Mouse (Mus musculus): ENCODE data around the gene Ttyh3. TPM values are rescaled to one million over a fixed set of nuclear protein-coding genes. Genes with fewer than 3 reads are reported as not detected.
"Not testable (repeated sequence)": the region's sequence is repeated elsewhere in the genome, so short reads cannot be mapped to it uniquely, and the experiment has no call there.

Gene Ttyh3
- total RNA-seq (2021): 100 to 1,000 TPM; 371 to 388 TPM
- long read RNA-seq, full-length matches to known transcripts: 61 of 149 reads
- long read RNA-seq, partial matches to known transcripts: 37 of 149 reads
- long read RNA-seq, other reads (novel, unspliced or antisense): 51 of 149 reads

- DNase-seq (ENCODE audit: low spot score in 2 of 2): no peak
Observed at GRCm38 (mm10) chr5:140648519-140649100, at the start of gene Ttyh3. Gene Ttyh3, minus strand, starts transcription at chr5:140649031.

GRCm38 (mm10) chr5:140695987-140696386 lies 47.2 kb upstream of the Ttyh3 start:
- no peak for DNase-seq (ENCODE audit: low spot score in 2 of 2)

GRCm38 (mm10) chr5:140688434-140688833 lies 39.6 kb upstream of the Ttyh3 start:
- DNase-seq (ENCODE audit: low spot score in 2 of 2): no peak

DNA sequence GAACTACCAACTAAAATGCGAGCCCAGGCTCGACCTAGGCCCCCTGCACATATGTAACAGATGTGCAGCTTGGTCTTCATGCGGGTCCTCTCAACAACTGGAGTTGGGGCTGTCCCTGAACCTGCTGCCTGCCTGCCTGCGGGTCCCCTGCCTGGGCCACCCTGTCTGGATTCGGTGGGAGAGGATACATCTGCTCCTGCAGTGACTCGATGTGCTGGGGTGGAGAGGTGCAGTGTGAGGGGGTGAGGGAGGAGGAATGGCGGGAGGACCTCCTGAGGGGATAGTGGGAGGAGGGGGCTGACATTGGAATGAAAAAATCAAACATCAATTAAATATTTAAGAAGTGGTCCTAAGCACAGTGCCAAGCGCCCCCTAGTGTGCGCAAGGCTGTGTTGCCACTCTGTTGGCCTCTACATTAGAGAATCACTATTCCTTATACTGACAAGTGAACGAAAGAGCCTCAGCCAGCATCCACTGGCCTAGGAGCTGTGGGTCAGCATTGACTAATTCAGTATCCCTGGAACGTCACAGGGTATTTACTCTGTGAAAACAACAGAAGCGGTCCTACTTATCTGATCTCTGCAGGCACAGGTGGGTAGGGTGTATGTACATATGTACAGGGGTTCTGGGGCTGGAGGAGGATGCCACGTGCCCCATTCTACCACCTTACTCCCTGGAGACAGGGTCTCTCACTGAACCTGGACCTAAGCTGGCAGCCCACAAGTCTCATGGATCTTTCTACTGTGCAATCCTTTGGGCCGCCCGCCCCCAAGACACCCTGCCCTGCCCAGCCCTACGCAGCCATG lies 35.7 kb upstream of the Ttyh3 start:
- DNase-seq (ENCODE audit: low spot score in 2 of 2): peak; percentile 63 to 74

DNA sequence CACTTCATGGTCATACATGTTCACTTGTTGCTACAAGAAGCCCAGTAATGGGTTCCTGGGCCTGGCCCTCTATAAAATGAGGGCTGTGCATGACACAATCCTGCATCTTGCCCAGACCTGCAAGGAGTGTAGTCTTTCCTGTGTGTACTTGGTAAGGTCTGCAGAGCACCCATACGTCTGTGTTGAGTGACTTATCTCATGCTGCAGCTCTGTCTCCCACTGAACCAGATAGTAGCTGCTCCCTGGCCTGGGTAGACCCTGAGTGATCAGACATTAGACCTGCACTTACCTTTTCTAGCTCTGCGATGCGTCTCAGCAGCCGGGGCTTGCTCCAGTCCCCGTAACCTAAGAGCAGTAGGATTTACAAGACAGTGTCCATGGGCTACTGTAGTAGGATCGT lies 33.3 kb upstream of the Ttyh3 start:
- no peak for DNase-seq (ENCODE audit: low spot score in 2 of 2)

GRCm38 (mm10) chr5:140680950-140681349 lies 32.1 kb upstream of the Ttyh3 start:
- no peak for DNase-seq (ENCODE audit: low spot score in 2 of 2)

DNA sequence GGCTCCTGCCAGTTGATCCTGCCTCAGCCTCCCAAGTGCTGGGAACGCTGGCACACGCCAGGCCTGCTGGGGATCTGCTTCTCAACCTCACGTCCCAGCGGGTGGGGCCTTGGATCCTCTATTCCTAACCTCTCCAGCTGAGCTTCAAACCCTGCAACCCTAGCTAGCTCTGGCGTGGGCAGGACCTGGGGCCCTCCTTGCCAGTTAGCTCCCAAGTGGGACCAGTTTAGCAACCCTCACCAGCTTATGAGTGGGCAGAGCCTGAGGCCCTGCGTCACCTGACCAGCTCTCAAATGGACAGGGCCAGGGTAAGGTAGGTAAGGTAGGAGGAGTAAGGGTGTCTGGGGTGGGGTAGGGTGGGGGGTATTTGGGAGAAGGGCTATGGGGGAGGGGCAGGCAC lies 31.2 kb upstream of the Ttyh3 start:
- no peak for DNase-seq (ENCODE audit: low spot score in 2 of 2)

DNA sequence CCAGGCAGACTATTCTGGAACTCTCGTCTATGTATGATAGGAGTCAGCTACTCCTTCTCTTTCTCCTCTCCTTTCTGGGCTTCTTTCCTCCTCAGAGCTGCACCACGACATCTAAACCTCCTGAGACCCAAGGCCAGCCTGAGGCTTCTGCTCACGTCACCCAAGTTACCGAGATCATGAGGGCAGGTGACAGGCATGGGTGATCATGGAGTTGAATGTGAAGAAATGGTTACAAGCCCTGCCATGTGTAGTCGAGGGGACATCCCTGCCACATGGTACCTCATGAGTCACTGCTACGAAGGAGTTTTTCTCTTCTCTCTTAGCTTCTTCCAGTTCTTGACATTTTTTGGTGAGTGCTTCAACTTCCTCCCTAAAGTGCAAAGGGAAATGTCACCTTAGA lies 28.3 kb upstream of the Ttyh3 start:
- DNase-seq (ENCODE audit: low spot score in 2 of 2): no peak

DNA sequence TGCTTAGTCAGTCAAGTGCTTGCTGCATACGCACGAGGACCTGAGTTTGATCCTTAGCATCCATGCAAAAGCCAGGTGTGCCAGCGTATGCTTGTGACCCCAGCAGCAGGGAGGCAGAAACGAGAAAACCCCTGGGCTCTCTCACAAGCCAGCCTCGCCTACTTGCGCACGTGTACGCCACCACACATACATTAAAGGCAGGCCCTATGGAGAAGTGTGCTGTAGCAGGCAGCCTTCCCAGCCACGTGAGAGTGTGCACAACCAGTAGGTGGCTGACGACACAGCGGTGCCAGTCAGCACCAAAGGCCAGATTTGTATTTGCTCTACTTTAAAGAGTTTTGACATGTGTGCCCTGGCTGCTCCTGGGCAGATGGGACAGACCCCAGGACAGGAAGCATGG lies 26.8 kb upstream of the Ttyh3 start:
- DNase-seq (ENCODE audit: low spot score in 2 of 2): no peak

- no peak for DNase-seq (ENCODE audit: low spot score in 2 of 2)
Observed at GRCm38 (mm10) chr5:140675079-140675478, 26.2 kb upstream of the Ttyh3 start.

- no peak for DNase-seq (ENCODE audit: low spot score in 2 of 2)
Observed at GRCm38 (mm10) chr5:140674036-140674435, 25.2 kb upstream of the Ttyh3 start.

GRCm38 (mm10) chr5:140672603-140673002 lies 23.8 kb upstream of the Ttyh3 start:
- not testable (repeated sequence) for DNase-seq (ENCODE audit: low spot score in 2 of 2)

DNA sequence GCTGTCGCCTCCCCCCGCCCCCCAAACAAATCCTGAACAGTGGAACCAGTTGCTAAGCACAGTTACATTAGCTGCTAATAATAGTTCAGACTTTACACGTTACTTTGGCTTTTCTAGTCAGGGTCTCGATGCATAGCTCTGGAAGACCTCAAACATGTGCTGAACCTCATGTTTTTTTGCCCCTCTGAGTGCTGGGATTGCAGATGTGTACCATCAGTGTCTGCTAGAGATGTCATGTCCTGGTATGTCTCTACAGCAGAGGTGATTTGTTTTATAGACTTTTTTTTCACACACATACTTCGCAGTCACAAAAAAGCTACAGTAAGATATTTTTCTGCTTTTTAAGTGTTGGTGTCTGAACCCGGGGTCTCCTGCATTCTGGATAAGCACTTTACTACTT lies 23.3 kb upstream of the Ttyh3 start:
- DNase-seq (ENCODE audit: low spot score in 2 of 2): no peak

- DNase-seq (ENCODE audit: low spot score in 2 of 2): peak; percentile 72 to 80
Observed at GRCm38 (mm10) chr5:140663621-140664180, 14.9 kb upstream of the Ttyh3 start.

- peak; percentile 64 to 71 for DNase-seq (ENCODE audit: low spot score in 2 of 2)
Observed at GRCm38 (mm10) chr5:140662741-140663592, 14.1 kb upstream of the Ttyh3 start.

DNA sequence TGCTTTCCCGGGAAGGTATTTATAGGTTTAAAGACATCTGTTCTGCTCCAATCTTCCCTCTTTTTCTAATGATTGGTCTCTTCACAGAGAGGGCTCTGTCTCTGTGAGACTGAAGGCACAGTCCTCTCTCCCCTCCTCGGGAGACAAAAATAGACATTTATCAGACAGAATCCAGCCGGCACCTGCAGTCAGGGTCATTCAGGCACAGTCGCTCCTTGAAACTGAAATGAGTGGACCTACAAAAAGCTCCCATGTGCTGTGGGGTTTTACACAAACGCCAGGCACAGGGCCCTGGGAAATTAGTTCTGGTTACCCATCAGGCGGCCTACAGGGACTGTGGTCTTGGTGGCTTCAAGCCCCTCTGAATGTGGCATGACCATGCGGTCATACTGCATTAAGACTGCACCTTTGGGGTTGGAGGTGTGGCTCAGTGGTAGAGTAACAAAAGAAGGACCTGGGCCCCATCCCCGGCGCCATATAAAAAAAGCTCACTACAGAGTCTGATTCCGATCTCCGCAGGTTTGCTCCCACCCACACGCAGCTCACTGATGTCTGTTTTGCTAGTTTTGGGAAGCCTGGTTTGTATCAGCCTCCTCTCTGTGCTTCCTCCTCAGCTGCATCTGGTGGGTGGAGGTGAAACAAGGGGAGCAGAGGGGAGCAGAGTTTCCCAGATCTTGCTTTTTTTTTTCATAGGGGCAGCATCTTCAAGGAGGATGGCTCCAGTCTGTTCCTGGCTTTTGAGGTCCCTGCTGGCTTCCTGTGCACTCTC lies 13.2 kb upstream of the Ttyh3 start:
- no peak for DNase-seq (ENCODE audit: low spot score in 2 of 2)

GRCm38 (mm10) chr5:140661427-140661826 lies 12.6 kb upstream of the Ttyh3 start:
- no peak for DNase-seq (ENCODE audit: low spot score in 2 of 2)

GRCm38 (mm10) chr5:140660398-140660797 lies 11.6 kb upstream of the Ttyh3 start:
- no peak for DNase-seq (ENCODE audit: low spot score in 2 of 2)

DNA sequence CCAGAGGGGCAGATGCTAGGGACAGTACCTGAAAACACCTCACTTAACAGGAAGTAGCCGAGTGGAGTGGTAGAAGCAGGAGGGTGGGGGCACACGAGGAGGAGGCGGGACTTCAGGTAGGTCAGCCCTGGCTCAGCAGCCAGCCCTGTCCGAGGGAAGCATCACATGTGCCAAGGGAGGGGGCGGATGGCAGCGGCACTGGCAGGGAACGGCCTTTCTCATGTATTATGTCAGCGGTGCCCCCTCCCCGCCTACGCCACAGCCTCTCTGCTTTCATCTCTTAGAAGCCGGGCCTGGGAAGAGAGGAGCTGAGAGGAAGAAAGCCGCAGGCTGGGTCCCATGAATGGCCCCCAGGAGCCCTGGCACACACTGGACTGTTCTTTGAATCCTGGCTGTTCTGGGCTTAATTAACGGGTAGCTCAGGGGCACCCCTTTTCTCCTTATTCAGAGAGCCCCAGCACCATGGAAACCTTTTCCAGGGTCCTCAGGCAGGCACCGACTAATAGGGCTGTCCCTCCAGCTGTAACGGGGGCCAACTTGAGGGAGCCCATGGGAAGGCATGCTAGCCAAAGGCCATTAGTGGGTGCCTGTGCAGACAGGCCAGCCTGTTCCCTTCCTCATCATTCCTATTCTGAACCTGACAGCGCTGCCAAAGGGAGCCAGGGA lies 10.9 kb upstream of the Ttyh3 start:
- peak; percentile 70 to 77 for DNase-seq (ENCODE audit: low spot score in 2 of 2)

Data from layer of hippocampus, postnatal 10 days (tissue).